Mouse (Mus musculus) cortical plate, adult 2 months (tissue): Measurements from ENCODE around the gene Prpsap1.

Source experiments
- CTCF ChIP-seq: fragments of 200-500 bp; IDR thresholded peaks from 2 replicates; pipeline ENCODE4 v1.5.1; 2011; ENCODE audit warnings: mild to moderate bottlenecking, control low read depth, low read length; ENCODE audit not compliant: insufficient read depth; ENCODE audit errors: extremely low read depth
- POLR2A ChIP-seq: fragments of 200-500 bp; IDR thresholded peaks from 2 replicates; pipeline ENCODE4 v1.6.1; 2011; ENCODE audit warnings: mild to moderate bottlenecking, low read length, control low read depth; ENCODE audit not compliant: insufficient read depth; ENCODE audit errors: extremely low read depth

DNA sequence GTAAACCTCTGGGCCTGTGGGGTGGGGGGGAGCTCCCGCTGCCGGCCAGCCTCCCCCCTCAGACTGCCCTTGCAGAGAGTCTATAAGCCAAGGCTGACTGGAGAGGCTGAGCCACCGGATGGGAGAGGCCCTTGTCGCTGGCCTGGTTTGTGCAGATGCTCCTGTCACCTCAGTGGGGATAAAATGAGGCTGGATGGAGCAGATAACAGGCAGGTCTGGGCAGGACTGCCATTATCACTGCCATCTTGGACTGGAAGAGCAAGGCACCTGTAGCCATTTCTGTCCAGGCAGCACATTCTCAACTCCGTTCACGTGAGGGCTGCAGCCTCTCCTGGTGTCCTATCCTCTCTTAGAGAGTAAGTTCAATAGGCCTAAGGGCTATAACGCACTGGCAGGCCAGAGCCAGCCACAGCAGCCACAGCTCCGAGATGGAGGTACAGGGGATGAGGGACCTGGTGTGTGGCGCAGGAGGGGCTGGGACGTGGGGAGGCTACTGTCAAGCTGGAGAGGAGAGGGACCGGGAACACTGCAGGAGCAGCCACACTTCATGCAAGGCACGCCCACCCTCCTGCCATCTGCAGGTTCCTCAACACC, 44.2 kb upstream of the Prpsap1 start:
- TF ChIP-seq POLR2A (no peak), CTCF (no peak)
